Mouse (Mus musculus): ENCODE measurements at regions not wholly inside any gene's neighbourhood (a gene's known extent, or its start where the extent isn't known, plus 50 kb on each side); places are given as distances from the start of the nearest gene placed in this dataset.

- no peak for ATAC-seq (ENCODE audit: poor library complexity, severe bottlenecking)
Measured at GRCm38 (mm10) chr13:59393231-59393938, 191.6 kb downstream of the Agtpbp1 start.

- no peak for ATAC-seq (ENCODE audit: poor library complexity, severe bottlenecking)
Measured at GRCm38 (mm10) chr13:59392828-59393227, 192.2 kb downstream of the Agtpbp1 start.

GRCm38 (mm10) chr13:59387627-59388325 is 197.3 kb downstream of the Agtpbp1 start:
- ATAC-seq (ENCODE audit: poor library complexity, severe bottlenecking) = no peak

DNA sequence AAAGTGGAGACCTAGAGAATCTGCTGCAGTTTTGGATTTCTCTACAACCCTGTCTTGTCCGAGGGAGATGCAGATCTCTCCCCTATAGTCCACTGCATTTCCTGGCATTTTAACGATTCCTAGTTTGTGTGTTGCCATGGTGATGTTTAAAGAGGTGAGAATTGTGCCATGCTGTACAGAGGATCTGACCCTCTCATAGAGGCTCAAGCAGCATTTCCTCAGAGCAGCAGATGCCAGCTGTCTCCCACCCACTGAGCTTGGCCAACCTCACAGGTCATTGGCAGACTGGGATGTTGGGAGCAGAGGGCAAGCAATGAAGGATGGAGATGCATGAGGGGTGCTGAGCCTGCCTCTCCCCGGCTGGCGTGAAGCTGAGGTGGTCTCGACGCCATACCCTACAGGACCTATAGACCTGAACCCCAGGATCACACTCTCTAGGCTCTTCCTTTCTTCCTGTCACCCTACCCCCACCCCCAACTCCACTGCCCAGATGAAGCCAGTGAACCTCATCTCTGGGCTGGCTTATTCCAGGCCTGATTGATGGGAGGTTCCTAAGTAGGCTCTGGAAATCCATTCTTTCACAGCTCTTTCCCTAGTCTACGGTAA is 198.0 kb downstream of the Agtpbp1 start:
- ATAC-seq (ENCODE audit: poor library complexity, severe bottlenecking) = no peak

DNA sequence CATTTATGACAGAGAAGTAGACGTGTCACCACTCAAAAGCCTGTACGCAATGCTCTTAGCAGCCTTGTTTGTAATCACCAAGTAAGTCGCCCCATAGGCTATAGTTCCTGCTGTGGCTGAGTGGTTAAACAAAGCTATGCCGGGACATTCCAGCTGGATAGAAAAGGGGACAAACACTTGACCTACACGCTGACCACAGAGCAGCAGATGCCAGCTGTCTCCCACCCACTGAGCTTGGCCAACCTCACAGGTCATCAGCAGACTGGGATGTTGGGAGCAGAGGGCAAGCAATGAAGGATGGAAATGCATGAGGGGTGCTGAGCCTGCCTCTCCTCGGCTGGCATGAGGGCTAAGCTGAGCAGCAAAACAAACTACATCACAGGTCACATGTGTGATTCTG is 199.2 kb downstream of the Agtpbp1 start:
- ATAC-seq (ENCODE audit: poor library complexity, severe bottlenecking) = no peak

GRCm38 (mm10) chr13:59370141-59370816 is 214.7 kb downstream of the Agtpbp1 start:
- ATAC-seq (ENCODE audit: poor library complexity, severe bottlenecking) = no peak

DNA sequence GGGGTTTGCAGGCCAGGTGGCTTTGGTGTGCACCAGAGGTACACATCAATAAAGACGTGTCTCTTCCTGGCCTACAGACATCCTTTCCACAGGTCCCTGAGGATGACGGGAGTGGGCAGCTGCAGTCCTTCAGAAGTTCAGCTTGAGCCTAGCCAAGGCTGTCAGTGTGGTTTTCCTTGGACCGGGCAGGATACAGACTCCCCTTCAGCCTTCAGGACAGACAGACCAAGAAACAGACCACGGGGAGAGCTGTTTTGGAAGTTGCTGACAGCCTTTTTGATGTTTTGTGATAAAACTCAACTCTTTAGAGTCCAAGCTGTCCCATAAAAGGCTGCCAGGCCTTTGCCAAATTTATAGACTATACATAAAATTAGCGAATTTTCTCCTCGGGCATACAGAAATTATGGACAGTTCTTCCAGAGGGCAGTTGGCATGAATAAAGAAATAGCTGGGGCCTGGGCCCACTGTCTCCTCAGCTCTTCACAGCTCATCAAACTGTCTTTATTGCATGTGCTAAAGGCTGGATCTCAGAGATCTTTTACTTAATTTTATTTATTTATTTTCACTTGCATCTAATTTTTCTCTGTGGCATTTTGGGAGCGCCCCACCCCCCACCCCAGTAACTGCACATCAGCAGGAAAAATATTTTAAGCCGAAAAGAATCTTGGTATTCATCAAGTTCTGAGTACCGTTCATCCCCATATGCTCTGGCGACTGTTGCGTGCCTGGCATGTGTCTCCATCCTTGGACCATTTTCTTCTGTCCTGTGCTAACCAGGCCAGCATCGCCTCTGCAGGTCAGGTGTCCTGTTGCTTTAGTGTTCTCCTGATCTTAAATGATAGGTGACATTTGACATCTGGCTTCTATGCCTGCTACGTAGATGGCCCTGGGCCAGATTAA is 216.2 kb downstream of the Agtpbp1 start:
- no peak for ATAC-seq (ENCODE audit: poor library complexity, severe bottlenecking)

DNA sequence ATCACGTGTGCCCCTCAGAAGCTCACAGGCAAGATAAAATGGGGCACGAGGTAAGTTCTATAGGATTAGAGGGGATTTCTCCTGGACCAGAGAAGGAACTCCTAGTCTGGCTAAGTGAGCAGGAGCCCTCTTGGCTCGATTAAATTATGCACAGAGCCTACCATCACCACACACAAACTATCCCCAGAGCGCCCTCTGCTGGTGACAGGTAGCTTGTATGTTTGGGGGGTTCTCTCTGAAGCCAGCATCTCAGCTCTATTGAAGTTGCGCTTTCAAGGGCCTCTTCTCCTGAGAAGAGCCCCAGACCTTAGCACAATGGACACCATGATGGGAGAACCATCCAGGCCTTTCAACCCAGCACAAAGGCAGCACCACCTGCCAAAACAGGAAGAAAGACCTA is 219.6 kb downstream of the Agtpbp1 start:
- no peak for ATAC-seq (ENCODE audit: poor library complexity, severe bottlenecking)

GRCm38 (mm10) chr13:59363428-59363827 is 221.6 kb downstream of the Agtpbp1 start:
- ATAC-seq (ENCODE audit: poor library complexity, severe bottlenecking) = no peak

DNA sequence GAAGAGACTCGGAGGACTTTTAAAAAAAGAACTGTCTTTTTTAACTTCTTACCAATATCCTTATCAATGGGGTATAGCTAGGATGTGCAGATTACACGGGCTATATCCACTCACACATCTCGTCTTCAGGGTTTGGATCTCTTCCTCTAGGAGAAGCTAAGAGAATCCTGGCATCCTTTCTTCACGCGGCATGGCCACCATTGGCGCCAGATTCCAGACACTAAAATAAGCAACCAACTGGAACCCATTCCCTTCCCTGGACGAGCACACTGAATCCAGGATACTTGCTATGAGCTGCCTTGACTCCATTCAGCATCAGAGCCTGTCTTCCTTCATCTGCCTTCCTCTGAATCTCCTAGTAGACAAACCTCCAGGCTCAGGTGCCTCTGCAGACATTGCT is 223.7 kb downstream of the Agtpbp1 start:
- no peak for ATAC-seq (ENCODE audit: poor library complexity, severe bottlenecking)

DNA sequence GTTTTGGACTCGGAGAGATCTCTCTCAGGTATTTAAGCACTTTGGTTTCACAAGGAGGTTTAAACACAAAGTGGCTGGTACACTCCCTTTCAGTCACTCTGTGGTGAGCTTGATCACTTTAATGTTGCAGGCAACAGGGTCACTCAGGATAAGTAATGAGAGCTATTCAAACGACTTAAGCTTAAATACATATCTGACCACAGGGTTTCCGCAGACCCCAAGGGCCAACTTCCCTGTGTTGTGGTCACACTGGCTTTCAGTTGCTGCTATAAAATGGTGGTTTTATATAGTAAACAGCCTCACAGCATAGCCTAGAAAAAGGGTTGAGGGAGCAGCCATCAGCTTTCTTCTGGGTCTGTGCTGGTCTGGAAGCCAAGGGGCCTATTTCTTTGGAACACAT is 225.0 kb downstream of the Agtpbp1 start:
- ATAC-seq (ENCODE audit: poor library complexity, severe bottlenecking) = no peak

- ATAC-seq (ENCODE audit: poor library complexity, severe bottlenecking) = no peak
Measured at GRCm38 (mm10) chr13:59358421-59358820, 226.6 kb downstream of the Agtpbp1 start.

- no peak for ATAC-seq (ENCODE audit: poor library complexity, severe bottlenecking)
Measured at GRCm38 (mm10) chr13:59351461-59351860, 233.6 kb downstream of the Agtpbp1 start.

DNA sequence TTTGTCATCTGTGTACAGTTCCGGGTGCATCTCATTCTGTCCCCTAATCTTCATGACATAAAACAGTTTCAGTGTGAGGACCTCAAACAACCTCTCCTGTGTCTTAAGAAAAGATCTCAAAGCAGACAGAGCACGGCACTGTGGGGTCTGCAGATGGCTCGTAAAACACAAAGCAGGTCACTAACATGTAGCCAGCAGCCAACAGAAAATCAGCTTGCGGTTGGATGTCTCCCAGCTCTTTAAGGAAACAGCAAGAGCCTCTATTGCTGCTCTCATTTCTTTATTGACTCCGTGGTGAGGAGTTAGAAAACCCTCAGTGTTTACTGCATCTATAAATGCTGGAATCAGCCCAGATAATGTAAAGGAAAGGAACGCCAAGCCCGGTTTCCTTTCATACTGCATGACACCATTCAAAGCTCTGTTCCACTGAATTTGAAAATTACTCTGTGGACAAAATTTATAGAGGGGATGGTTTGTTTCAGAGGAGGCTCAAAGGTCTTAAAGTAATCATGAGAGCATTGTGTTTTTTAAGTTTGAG is 234.3 kb downstream of the Agtpbp1 start:
- no peak for ATAC-seq (ENCODE audit: poor library complexity, severe bottlenecking)

GRCm38 (mm10) chr13:59348510-59348909 is 236.5 kb downstream of the Agtpbp1 start:
- no peak for ATAC-seq (ENCODE audit: poor library complexity, severe bottlenecking)

GRCm38 (mm10) chr13:59341871-59342270 is 243.2 kb downstream of the Agtpbp1 start:
- ATAC-seq (ENCODE audit: poor library complexity, severe bottlenecking) = no peak

DNA sequence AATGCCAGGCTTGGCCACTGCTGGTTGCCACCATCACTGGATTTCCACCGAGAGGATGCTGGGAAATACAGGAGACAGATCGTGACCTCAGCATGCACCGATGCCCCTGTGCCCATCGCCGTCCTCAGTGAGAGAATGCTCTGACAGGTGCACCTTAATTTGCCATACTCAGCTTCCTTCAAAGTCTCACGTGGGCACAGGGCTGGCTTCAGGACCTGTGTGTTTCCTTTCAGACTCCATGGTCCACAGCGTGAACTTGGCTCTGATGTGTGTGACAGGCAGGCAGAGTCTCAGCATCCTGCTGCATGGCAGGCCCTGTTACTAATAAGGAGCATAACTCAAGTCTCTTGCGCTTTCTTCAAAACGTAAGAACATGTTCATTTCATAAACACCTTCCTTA is 246.6 kb downstream of the Agtpbp1 start:
- no peak for ATAC-seq (ENCODE audit: poor library complexity, severe bottlenecking)

GRCm38 (mm10) chr13:59323933-59324332 is 261.1 kb downstream of the Agtpbp1 start:
- no peak for ATAC-seq (ENCODE audit: poor library complexity, severe bottlenecking)

DNA sequence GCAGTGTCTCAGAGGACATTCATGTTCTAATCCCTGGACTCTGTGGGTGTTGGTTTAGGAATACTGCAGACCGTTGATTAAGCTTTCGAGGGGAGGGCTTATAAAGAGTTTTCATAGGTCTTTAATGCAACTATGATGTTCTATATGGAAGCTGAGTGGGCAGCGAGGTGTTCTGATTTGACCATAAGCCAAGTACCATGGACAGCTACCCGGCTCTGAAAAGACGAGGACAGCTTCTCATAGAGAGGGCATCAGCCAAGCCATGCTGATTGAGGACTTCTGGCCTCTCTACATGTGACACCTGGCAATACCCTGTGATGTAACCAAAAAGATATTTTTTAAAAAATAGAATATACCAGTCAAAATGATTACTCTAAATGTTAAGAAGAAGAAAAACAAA is 261.6 kb downstream of the Agtpbp1 start:
- ATAC-seq (ENCODE audit: poor library complexity, severe bottlenecking) = no peak

DNA sequence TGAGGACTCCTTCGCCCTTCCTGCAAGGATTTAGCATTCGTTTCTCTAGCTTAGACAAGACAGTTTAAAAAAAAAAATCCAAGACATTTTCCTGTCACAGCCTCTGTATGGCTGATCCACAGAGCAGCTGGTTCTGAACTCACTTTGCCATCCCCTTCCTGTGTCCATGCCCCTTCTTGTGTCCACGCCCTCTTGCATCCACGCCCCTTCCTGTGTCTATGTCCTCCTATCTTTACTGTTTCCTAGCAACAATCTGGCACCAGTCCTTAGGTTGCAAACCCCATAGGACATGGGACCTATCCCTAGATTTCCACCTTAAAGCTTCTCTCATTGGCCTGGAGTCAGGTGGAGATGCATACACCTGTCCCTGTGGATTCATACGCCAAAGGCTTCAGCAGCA is 264.8 kb downstream of the Agtpbp1 start:
- no peak for ATAC-seq (ENCODE audit: poor library complexity, severe bottlenecking)
